ENCODE assay signal across 8 mouse cellular contexts in genomic region chr4:46201834-46202561, GRCm38 (mm10). TPM values are rescaled to one million over a fixed set of nuclear protein-coding genes. Genes with fewer than 3 reads are reported as not detected.
DNase-seq lines count a peak whose midpoint lies in the region; ATAC-seq lines count a peak whose summit lies in the region.

No protein-coding gene starts in this region.

- no peaks in the 10 kb centered on the region for H3K36me3 ChIP-seq in hindbrain, embryonic 13.5 days

- H3K27ac ChIP-seq in hindbrain, embryonic 13.5 days: peak overlapping the region; percentile 82

- peak overlapping the region; percentile 63 for H3K9ac ChIP-seq in hindbrain, embryonic 13.5 days

- peaks cover 37% of the 10 kb centered on the region for H3K27me3 ChIP-seq in hindbrain, embryonic 13.5 days

- peak; percentile 71 for ATAC-seq in hindbrain, embryonic 13.5 days (ENCODE audit: low FRiP score)

- H3K4me1 ChIP-seq in hindbrain, embryonic 13.5 days (replicated peaks): peaks cover 7% of the 10 kb centered on the region

- H3K4me3 ChIP-seq in hindbrain, embryonic 13.5 days: peak overlapping the region; percentile 28

- peak overlapping the region; percentile 51 for H3K4me2 ChIP-seq in hindbrain, embryonic 13.5 days

- DNase-seq in T-cell, adult 2 months (ENCODE audit: low spot score): peak; percentile 66
- peak; percentile 87 to 92 for DNase-seq in cerebellum, postnatal 10 days
- DNase-seq in frontal cortex, postnatal 36 days (ENCODE audit: low spot score in 2 of 2): peak; percentile 58 to 73
- DNase-seq in layer of hippocampus, postnatal 10 days (ENCODE audit: low spot score in 2 of 2): peak; percentile 70 to 76
- DNase-seq in lung, postnatal 10 days: peak; percentile 79
- peak; percentile 85 for DNase-seq in retina, postnatal 1 day
- DNase-seq in urinary bladder, postnatal 25 days (ENCODE audit: low spot score): peak; percentile 56

- no peaks in the 10 kb centered on the region for H3K9me3 ChIP-seq in hindbrain, embryonic 13.5 days

- 12% methylated on average over 7 of the region's 7 CpGs for WGBS in hindbrain, embryonic 13.5 days

RNA-seq across cellular contexts. Expression of gene Xpa, which starts 5.9 kb away (rescaled TPM):
- 32.8 and 34.2 TPM in 2 replicates for polyA plus RNA-seq in hindbrain, embryonic 13.5 days (2015; fragmentation: Nextera tagmentation; extraction: Ambion mirVana)
- total RNA-seq in layer of hippocampus, postnatal 10 days (2021): 10 to 100 TPM; 19.7 to 21.3 TPM

Comparison
In these comparisons a context has a peak if more than half of its experiments do, and no peak if none do; other contexts are left out.
1. Peak in every context shown above with its lines: DNase-seq, ATAC-seq, H3K4me3 ChIP-seq and H3K27ac ChIP-seq.